Mouse (Mus musculus) erythroblast, embryonic 14.5 days (primary cell): Measurements from ENCODE around the gene Cilp2. TPM values are rescaled to one million over a fixed set of nuclear protein-coding genes. Genes with fewer than 3 reads are reported as not detected.

Experiments used
- H3K27me3 ChIP-seq: 2 replicates; pipeline ENCODE4 v1.6.1; 2012; ENCODE audit warnings: inconsistent platforms; ENCODE audit not compliant: control insufficient read depth
- H3K36me3 ChIP-seq: 2 replicates; pipeline ENCODE4 v1.6.1; 2012; ENCODE audit warnings: mild to moderate bottlenecking, inconsistent platforms; ENCODE audit not compliant: control insufficient read depth
- H3K4me1 ChIP-seq: 2 replicates; pipeline ENCODE4 v1.6.1; 2012; ENCODE audit warnings: inconsistent platforms; ENCODE audit not compliant: control insufficient read depth
- H3K4me3 ChIP-seq: replicated peaks from 2 replicates; pipeline ENCODE3; 2012; ENCODE audit warnings: moderate library complexity, mild to moderate bottlenecking, inconsistent platforms
- H3K9me3 ChIP-seq: 2 replicates; pipeline ENCODE4 v1.6.1; 2012; ENCODE audit warnings: low read length, inconsistent platforms, mixed read lengths; ENCODE audit not compliant: control insufficient read depth
- GATA1 ChIP-seq: IDR thresholded peaks from 2 replicates; pipeline ENCODE4 v1.6.1; 2012; ENCODE audit warnings: low read length, inconsistent platforms, mixed read lengths
- TAL1 ChIP-seq: IDR thresholded peaks from 3 replicates; pipeline ENCODE4 v1.6.1; 2012; ENCODE audit warnings: low read length, inconsistent platforms, mixed read lengths
- polyA plus RNA-seq: library from polyadenylated mRNA; stranded (reverse); fragments of >175 nt; gene quantifications from 2 replicates; pipeline ENCODE4 v1.2.3, GENCODE M21; 2012

Cilp2 gene
- polyA plus RNA-seq, 1 experiment, result not detected

DNA sequence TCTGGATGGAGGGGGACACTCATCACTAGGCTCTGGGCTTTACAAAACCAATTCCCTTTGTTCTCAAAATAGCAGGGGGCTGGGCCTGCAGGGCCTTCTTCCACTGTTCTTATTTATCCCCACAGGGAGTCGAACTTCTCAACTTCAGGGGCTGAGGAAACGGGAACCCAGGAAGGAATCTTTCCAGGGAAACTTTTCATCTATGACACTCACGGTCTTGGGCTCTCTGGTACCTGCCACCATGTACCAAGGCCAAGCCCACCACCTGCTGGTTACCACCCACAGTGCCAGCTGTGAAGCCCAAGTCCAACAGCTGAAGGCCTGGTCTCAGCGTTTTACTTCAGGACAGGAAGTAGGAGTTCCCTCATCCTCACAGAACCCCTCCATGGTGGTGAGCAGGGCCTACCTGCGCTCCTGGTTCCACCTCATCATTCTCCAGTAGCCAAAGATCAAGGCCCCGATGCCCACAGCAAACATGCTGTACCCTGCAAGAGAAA is 7.4 kb upstream of the Cilp2 start:
- Histone ChIP-seq H3K27me3 (peaks cover 12% of the 10 kb centered on the region), H3K4me1 (peaks cover 24% of the 10 kb centered on the region), H3K9me3 (no peaks in the 10 kb centered on the region), H3K36me3 (peaks cover 69% of the 10 kb centered on the region), H3K4me3 (no peak overlapping the region)
- TF ChIP-seq TAL1 (no peak), GATA1 (no peak)

DNA sequence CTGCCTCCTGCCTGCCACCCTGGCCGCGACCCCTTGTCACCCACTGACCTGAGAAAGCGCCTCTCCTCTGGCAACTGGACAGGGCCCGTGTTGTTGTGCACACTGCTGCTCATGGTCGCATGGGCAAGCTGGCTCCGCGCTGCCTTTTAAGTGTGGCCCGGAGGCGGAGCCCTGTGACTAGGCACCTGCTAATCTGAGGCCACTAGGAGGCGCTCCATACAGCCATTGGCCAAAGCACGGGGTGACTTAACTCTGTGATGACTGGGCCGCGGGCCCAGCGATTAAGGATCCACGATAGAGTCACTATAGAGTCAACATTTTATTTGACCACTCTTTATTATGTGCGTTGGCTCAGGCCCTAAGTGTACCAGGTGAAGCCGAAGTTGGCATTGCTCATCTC is 6.4 kb upstream of the Cilp2 start:
- H3K27me3 ChIP-seq, result peaks cover 23% of the 10 kb centered on the region
- peaks cover 63% of the 10 kb centered on the region for H3K36me3 ChIP-seq
- H3K4me3 ChIP-seq, result no peak overlapping the region
- peaks cover 5% of the 10 kb centered on the region; the same call in 1 of the 2 replicates for H3K9me3 ChIP-seq
- peaks cover 23% of the 10 kb centered on the region for H3K4me1 ChIP-seq
- TF ChIP-seq TAL1 (no peak), GATA1 (no peak)

DNA sequence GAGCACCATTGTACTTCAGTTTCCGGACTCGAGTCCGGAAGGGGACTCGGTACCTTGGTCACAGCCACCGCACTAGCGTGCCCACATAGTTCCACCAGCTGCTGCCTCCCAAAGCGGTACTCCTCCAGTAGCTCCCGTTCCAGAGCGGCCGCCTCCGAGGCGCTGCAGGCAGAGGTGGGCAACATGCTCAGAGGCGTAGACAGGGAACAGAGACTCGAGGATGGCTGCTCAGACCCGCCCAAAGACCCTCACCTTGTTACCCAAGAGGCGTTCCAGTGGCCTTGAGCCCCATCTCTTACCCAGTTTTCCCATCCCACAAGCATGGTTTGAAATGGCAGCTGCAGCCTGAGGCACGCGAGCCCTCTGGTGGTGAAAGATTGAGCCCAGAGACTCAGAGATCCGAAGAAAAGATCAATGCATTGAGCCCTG is 3.3 kb upstream of the Cilp2 start:
- H3K27me3 ChIP-seq, result peaks cover 53% of the 10 kb centered on the region
- H3K9me3 ChIP-seq, result peaks cover 12% of the 10 kb centered on the region; the same call in 1 of the 2 replicates
- H3K36me3 ChIP-seq, result peaks cover 35% of the 10 kb centered on the region
- TF ChIP-seq TAL1 (no peak), GATA1 (no peak)
- peaks cover 12% of the 10 kb centered on the region for H3K4me1 ChIP-seq
- H3K4me3 ChIP-seq, result no peak overlapping the region

DNA sequence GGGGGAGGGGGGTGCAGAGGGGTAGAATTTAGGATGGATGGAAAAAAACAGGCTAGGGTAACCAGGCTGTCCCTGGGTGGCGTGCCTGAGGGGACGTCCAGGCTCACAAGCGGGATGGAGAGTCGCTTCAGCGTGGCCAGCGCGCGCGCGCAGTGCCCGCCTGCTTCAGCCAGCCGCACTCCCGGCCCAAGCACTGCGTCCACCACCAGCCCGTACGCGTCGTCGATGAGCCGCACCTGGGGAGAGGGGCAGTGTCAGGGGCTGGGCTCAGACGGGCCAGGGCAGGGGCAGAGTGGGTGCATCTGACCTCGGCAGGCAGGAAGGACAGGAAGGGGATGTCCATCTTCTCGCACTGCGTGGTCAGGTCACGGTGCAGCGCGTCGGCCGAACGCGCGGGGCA is 1.4 kb upstream of the Cilp2 start:
- Histone ChIP-seq H3K9me3 (peaks cover 12% of the 10 kb centered on the region; the same call in 1 of the 2 replicates), H3K36me3 (peaks cover 18% of the 10 kb centered on the region), H3K4me3 (no peak overlapping the region), H3K27me3 (peaks cover 72% of the 10 kb centered on the region), H3K4me1 (peaks cover 10% of the 10 kb centered on the region)
- TF ChIP-seq TAL1 (no peak), GATA1 (no peak)

DNA sequence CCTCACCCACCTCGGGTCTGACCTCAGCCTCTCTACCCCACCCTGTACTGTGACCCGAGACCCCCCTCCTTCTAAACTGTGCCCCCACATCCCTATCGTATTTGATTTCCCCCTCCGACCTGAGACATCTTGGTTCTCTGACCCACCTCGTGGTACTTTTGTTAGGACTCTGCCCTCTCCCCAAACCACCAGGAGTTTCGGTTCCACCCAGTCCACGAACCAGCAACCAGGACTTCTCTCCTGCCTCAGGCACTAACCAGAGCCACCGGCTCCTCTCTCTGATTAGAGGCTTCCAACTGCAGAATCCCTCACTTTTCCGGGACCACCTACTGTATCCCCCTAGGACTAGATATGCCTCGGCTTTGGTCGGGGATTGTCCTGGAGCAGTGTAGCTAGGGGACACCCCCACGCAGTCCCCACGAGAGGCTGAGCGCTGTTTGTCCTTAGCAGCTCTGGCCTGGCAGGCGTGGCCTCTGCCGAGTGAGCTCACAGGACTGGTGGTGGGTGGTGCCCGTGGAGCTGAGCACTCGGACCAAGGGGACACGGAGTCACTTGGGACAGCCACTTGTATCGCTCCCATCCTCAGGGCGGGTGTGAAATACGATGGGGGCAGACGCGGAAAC is 868 bp upstream of the Cilp2 start:
- Histone ChIP-seq H3K4me1 (peaks cover 9% of the 10 kb centered on the region), H3K9me3 (peaks cover 12% of the 10 kb centered on the region; the same call in 1 of the 2 replicates), H3K4me3 (no peak overlapping the region), H3K27me3 (peaks cover 78% of the 10 kb centered on the region), H3K36me3 (peaks cover 12% of the 10 kb centered on the region)
- TF ChIP-seq TAL1 (no peak), GATA1 (no peak)

DNA sequence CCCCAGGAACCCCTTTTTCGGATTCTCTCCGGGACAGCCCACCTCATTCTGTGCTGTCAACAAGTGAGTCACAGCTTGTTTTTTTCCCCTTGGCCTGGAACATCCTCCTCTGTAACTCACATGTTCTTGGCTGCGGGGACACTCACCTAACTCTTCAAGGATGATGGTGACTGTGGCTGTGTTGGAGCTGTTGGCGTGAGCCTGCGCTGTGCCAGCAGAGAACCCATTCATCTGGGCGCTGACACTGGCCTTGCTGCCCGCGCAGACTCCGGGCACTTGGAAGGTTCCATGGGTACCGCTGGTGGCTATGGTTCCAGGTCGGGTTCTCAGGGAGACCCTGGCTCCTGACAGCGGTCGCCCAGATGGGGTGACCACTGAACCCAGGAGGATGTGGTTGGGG is 3.3 kb downstream of the Cilp2 start:
- Histone ChIP-seq H3K36me3 (no peaks in the 10 kb centered on the region), H3K4me1 (peaks cover 19% of the 10 kb centered on the region), H3K9me3 (peaks cover 39% of the 10 kb centered on the region), H3K4me3 (no peak overlapping the region), H3K27me3 (peaks cover 100% of the 10 kb centered on the region)
- TF ChIP-seq GATA1 (no peak), TAL1 (no peak)

DNA sequence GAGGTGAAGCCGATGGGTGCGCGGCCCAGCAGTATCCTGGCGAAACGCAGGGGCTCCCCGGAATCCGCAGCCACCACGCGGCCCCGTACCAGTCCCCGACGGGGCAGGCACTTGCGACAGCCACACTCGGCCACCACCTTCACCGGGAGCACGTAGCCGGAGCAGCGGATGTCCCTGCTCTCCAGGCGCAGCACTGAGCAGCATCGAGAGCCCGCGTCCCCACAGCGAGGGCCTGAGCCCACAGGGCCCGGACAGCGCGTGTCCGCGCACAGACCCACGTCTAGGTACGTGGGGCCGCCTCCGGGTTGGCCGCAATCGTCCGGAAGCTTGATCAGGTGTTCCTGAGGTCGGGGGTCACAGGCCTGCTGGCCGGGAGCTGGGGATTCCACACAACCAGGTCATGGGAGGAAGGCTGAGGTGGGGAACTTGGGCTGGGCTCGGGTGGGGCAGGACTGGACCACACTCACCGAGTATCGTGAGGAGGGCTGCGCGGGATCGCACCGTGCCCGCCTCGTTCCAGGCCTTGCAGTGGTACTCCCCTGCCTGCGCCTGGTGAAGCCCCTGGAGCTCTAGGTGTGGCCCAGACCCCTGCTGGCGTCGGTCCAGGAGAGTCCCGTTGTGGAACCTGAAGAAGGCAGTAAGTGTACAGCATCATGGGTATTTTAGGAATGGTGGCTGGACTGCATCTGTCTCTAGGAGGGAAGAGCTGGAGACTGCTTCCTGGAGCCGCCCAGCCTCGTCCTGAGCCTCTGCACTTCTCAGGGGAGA is 4.5 kb downstream of the Cilp2 start:
- Histone ChIP-seq H3K27me3 (peaks cover 92% of the 10 kb centered on the region), H3K4me3 (no peak overlapping the region), H3K4me1 (peaks cover 18% of the 10 kb centered on the region), H3K36me3 (no peaks in the 10 kb centered on the region), H3K9me3 (peaks cover 33% of the 10 kb centered on the region)
- TF ChIP-seq TAL1 (no peak), GATA1 (no peak)

DNA sequence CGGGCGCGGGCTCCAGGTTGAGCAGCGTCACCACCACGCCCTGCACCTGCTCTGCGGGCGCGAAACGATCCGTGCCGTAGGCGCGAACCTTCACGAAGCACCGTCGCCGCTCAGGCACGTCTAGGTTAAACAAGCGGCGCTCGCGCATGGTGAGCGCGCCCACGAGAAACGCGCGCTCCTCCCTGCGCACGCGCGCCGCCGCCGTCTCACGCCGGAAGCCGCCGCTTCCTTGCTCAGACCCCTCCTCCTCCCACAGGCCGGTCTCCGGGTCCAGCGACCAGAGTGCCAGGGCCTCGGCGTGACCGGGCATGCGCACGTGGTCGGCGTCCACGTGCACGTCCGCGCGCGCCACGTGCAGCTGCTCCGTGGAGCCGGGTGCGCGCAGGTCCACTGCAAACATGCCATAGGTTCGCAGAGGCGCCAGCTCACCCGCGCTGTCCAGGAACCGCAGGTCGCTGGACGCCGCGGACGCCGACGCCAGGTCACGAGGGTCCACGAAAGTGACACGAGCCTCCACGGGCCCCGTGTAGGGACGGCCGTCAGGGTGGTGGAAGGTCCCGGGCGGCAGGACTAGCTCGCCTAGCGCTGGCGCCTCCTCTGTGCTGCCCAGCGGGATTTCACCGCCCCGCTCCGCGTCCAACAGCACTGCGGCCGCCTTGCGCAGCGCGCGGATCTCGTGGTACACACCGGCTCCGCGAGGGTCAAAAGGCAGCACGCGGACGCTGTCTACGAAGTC is 5.3 kb downstream of the Cilp2 start:
- H3K4me3 ChIP-seq, result peak overlapping the region; percentile 31
- no peaks in the 10 kb centered on the region for H3K36me3 ChIP-seq
- H3K27me3 ChIP-seq, result peaks cover 84% of the 10 kb centered on the region
- TF ChIP-seq TAL1, result no peak
- no peak for TF ChIP-seq GATA1
- H3K9me3 ChIP-seq, result peaks cover 29% of the 10 kb centered on the region
- H3K4me1 ChIP-seq, result peaks cover 16% of the 10 kb centered on the region
